Mouse (Mus musculus): ENCODE results near the gene Glrx. TPM values are rescaled to one million over a fixed set of nuclear protein-coding genes. Genes with fewer than 3 reads are reported as not detected.

Gene Glrx
- polyA plus RNA-seq, 1 experiment = 80.1 TPM

GRCm38 (mm10) chr13:75840752-75841285 is 1.2 kb downstream of the Glrx start:
- peak overlapping the region; percentile 53 for H3K4me3 ChIP-seq (replicated peaks; ENCODE audit: insufficient read depth, low read depth, low read length)
- 21% methylated on average over 6 of the region's 6 CpGs for WGBS
- H3K4me1 ChIP-seq (ENCODE audit: control insufficient read depth, insufficient read depth, low read length) = peaks cover 2% of the 10 kb centered on the region; the same call in 1 of the 2 replicates
- H3K27ac ChIP-seq (ENCODE audit: insufficient read depth, low read length) = no peak overlapping the region
- DNase-seq = peak in 1 of 2 experiments; percentile 8
- no peaks in the 10 kb centered on the region for H3K27me3 ChIP-seq (ENCODE audit: control insufficient read depth, insufficient read depth, low read length)
- TF ChIP-seq CTCF (IDR thresholded peaks at IDR 0.05; ENCODE audit: borderline replicate concordance, insufficient read depth, low read depth, low read length) = no peak

GRCm38 (mm10) chr13:75841950-75842349 is 2.3 kb downstream of the Glrx start:
- 86% methylated on average over 3 of the region's 3 CpGs for WGBS
- DNase-seq = no peak
- no peak overlapping the region for H3K27ac ChIP-seq (ENCODE audit: insufficient read depth, low read length)
- TF ChIP-seq POLR2A (IDR thresholded peaks at IDR 0.05; ENCODE audit: borderline replicate concordance, insufficient read depth, low read length) (no peak), CTCF (IDR thresholded peaks at IDR 0.05; ENCODE audit: borderline replicate concordance, insufficient read depth, low read depth, low read length) (no peak)
- no peaks in the 10 kb centered on the region for H3K27me3 ChIP-seq (ENCODE audit: control insufficient read depth, insufficient read depth, low read length)
- no peak overlapping the region for H3K4me3 ChIP-seq (replicated peaks; ENCODE audit: insufficient read depth, low read depth, low read length)
- H3K4me1 ChIP-seq (ENCODE audit: control insufficient read depth, insufficient read depth, low read length) = peaks cover 2% of the 10 kb centered on the region; the same call in 1 of the 2 replicates

- H3K4me3 ChIP-seq (replicated peaks; ENCODE audit: insufficient read depth, low read depth, low read length) = no peak overlapping the region
- no peak for DNase-seq
- no peaks in the 10 kb centered on the region for H3K27me3 ChIP-seq (ENCODE audit: control insufficient read depth, insufficient read depth, low read length)
- TF ChIP-seq CTCF (IDR thresholded peaks at IDR 0.05; ENCODE audit: borderline replicate concordance, insufficient read depth, low read depth, low read length) (no peak), POLR2A (IDR thresholded peaks at IDR 0.05; ENCODE audit: borderline replicate concordance, insufficient read depth, low read length) (no peak)
- 98% methylated on average over 5 of the region's 5 CpGs for WGBS
- peaks cover 2% of the 10 kb centered on the region; the same call in 1 of the 2 replicates for H3K4me1 ChIP-seq (ENCODE audit: control insufficient read depth, insufficient read depth, low read length)
- no peak overlapping the region for H3K27ac ChIP-seq (ENCODE audit: insufficient read depth, low read length)
These were observed 3.7 kb downstream of the Glrx start for GRCm38 (mm10) chr13:75843331-75843730.

- Histone ChIP-seq H3K27me3 (ENCODE audit: control insufficient read depth, insufficient read depth, low read length) (no peaks in the 10 kb centered on the region), H3K4me3 (replicated peaks; ENCODE audit: insufficient read depth, low read depth, low read length) (no peak overlapping the region), H3K27ac (ENCODE audit: insufficient read depth, low read length) (no peak overlapping the region), H3K4me1 (ENCODE audit: control insufficient read depth, insufficient read depth, low read length) (peaks cover 2% of the 10 kb centered on the region; the same call in 1 of the 2 replicates)
- DNase-seq = no peak
- TF ChIP-seq POLR2A (IDR thresholded peaks at IDR 0.05; ENCODE audit: borderline replicate concordance, insufficient read depth, low read length) (no peak), CTCF (IDR thresholded peaks at IDR 0.05; ENCODE audit: borderline replicate concordance, insufficient read depth, low read depth, low read length) (no peak)
- 87% methylated on average over 8 of the region's 8 CpGs for WGBS
These were observed 4.5 kb downstream of the Glrx start for GRCm38 (mm10) chr13:75843993-75844683.

- H3K4me3 ChIP-seq (replicated peaks; ENCODE audit: insufficient read depth, low read depth, low read length) = no peak overlapping the region
- no peaks in the 10 kb centered on the region for H3K27me3 ChIP-seq (ENCODE audit: control insufficient read depth, insufficient read depth, low read length)
- 98% methylated on average over 2 of the region's 2 CpGs for WGBS
- TF ChIP-seq POLR2A (IDR thresholded peaks at IDR 0.05; ENCODE audit: borderline replicate concordance, insufficient read depth, low read length) (no peak), CTCF (IDR thresholded peaks at IDR 0.05; ENCODE audit: borderline replicate concordance, insufficient read depth, low read depth, low read length) (no peak)
- no peak for DNase-seq
- H3K4me1 ChIP-seq (ENCODE audit: control insufficient read depth, insufficient read depth, low read length) = no peaks in the 10 kb centered on the region
- no peak overlapping the region for H3K27ac ChIP-seq (ENCODE audit: insufficient read depth, low read length)
These were observed 5.3 kb downstream of the Glrx start for GRCm38 (mm10) chr13:75844833-75845518.

- Histone ChIP-seq H3K27ac (ENCODE audit: insufficient read depth, low read length) (no peak overlapping the region), H3K4me3 (replicated peaks; ENCODE audit: insufficient read depth, low read depth, low read length) (no peak overlapping the region), H3K27me3 (ENCODE audit: control insufficient read depth, insufficient read depth, low read length) (no peaks in the 10 kb centered on the region), H3K4me1 (ENCODE audit: control insufficient read depth, insufficient read depth, low read length) (no peaks in the 10 kb centered on the region)
- DNase-seq = no peak
- TF ChIP-seq POLR2A (IDR thresholded peaks at IDR 0.05; ENCODE audit: borderline replicate concordance, insufficient read depth, low read length) (no peak), CTCF (IDR thresholded peaks at IDR 0.05; ENCODE audit: borderline replicate concordance, insufficient read depth, low read depth, low read length) (no peak)
- 67% methylated on average over 4 of the region's 4 CpGs for WGBS
These were observed 6.0 kb downstream of the Glrx start for GRCm38 (mm10) chr13:75845519-75846166.

GRCm38 (mm10) chr13:75847027-75847426 is 7.4 kb downstream of the Glrx start:
- no peak overlapping the region for H3K4me3 ChIP-seq (replicated peaks; ENCODE audit: insufficient read depth, low read depth, low read length)
- DNase-seq = no peak
- TF ChIP-seq POLR2A (IDR thresholded peaks at IDR 0.05; ENCODE audit: borderline replicate concordance, insufficient read depth, low read length) (no peak), CTCF (IDR thresholded peaks at IDR 0.05; ENCODE audit: borderline replicate concordance, insufficient read depth, low read depth, low read length) (no peak)

More at GRCm38 (mm10) chr13:75847027-75847426, 7.4 kb downstream of the Glrx start:
- Histone ChIP-seq H3K27me3 (ENCODE audit: control insufficient read depth, insufficient read depth, low read length) (no peaks in the 10 kb centered on the region), H3K27ac (ENCODE audit: insufficient read depth, low read length) (no peak overlapping the region), H3K4me1 (ENCODE audit: control insufficient read depth, insufficient read depth, low read length) (no peaks in the 10 kb centered on the region)
- WGBS = 94% methylated on average over 6 of the region's 6 CpGs
